Mouse (Mus musculus): ENCODE results near the gene Gm49395. TPM values are rescaled to one million over a fixed set of nuclear protein-coding genes. Genes with fewer than 3 reads are reported as not detected.

Gm49395 gene
- polyA plus RNA-seq, 1 experiment from 2014 or later: 2.7 TPM

GRCm38 (mm10) chr13:115072386-115072785 lies 29.3 kb downstream of the Gm49395 start:
- no peaks in the 10 kb centered on the region for H3K4me1 ChIP-seq
- H3K36me3 ChIP-seq (replicated peaks): no peaks in the 10 kb centered on the region
- H3K4me3 ChIP-seq: no peak overlapping the region
- H3K27ac ChIP-seq (replicated peaks): no peak overlapping the region
- H3K27me3 ChIP-seq (replicated peaks; ENCODE audit: low read depth, poor library complexity, severe bottlenecking): no peaks in the 10 kb centered on the region
- WGBS: 92% methylated on average over 6 of the region's 6 CpGs
- H3K9me3 ChIP-seq: no peaks in the 10 kb centered on the region
- no peak for DNase-seq (ENCODE audit: low spot score)

GRCm38 (mm10) chr13:115071431-115071830 lies 30.3 kb downstream of the Gm49395 start:
- DNase-seq (ENCODE audit: low spot score): no peak
- WGBS: 89% methylated on average over 3 of the region's 3 CpGs
- no peaks in the 10 kb centered on the region for H3K9me3 ChIP-seq
- no peak overlapping the region for H3K27ac ChIP-seq (replicated peaks)
- H3K27me3 ChIP-seq (replicated peaks; ENCODE audit: low read depth, poor library complexity, severe bottlenecking): no peaks in the 10 kb centered on the region
- no peaks in the 10 kb centered on the region for H3K4me1 ChIP-seq
- H3K36me3 ChIP-seq (replicated peaks): no peaks in the 10 kb centered on the region
- H3K4me3 ChIP-seq: no peak overlapping the region

GRCm38 (mm10) chr13:115067968-115068330 lies 33.8 kb downstream of the Gm49395 start:
- DNase-seq (ENCODE audit: low spot score): no peak
- Histone ChIP-seq H3K9me3 (no peaks in the 10 kb centered on the region), H3K36me3 (replicated peaks) (no peaks in the 10 kb centered on the region), H3K4me1 (no peaks in the 10 kb centered on the region), H3K4me3 (no peak overlapping the region), H3K27ac (replicated peaks) (no peak overlapping the region), H3K27me3 (replicated peaks; ENCODE audit: low read depth, poor library complexity, severe bottlenecking) (no peaks in the 10 kb centered on the region)
- 91% methylated on average over 1 of the region's 1 CpGs for WGBS

- DNase-seq (ENCODE audit: low spot score): no peak
These were observed 34.3 kb downstream of the Gm49395 start for GRCm38 (mm10) chr13:115067324-115067967.

GRCm38 (mm10) chr13:115057555-115057954 lies 44.2 kb downstream of the Gm49395 start:
- Histone ChIP-seq H3K4me3 (no peak overlapping the region), H3K9me3 (no peaks in the 10 kb centered on the region), H3K27me3 (replicated peaks; ENCODE audit: low read depth, poor library complexity, severe bottlenecking) (no peaks in the 10 kb centered on the region), H3K36me3 (replicated peaks) (no peaks in the 10 kb centered on the region), H3K4me1 (0 out of 2 replicates have a peak, but pooled peaks cover 2% of the 10 kb centered on the region), H3K27ac (replicated peaks) (no peak overlapping the region)
- no peak for DNase-seq (ENCODE audit: low spot score)
- WGBS: 87% methylated on average over 5 of the region's 5 CpGs

More at GRCm38 (mm10) chr13:115067324-115067967, 34.3 kb downstream of the Gm49395 start:
- Histone ChIP-seq H3K4me1 (no peaks in the 10 kb centered on the region), H3K36me3 (replicated peaks) (no peaks in the 10 kb centered on the region), H3K9me3 (no peaks in the 10 kb centered on the region), H3K27me3 (replicated peaks; ENCODE audit: low read depth, poor library complexity, severe bottlenecking) (no peaks in the 10 kb centered on the region), H3K4me3 (no peak overlapping the region), H3K27ac (replicated peaks) (no peak overlapping the region)
- 90% methylated on average over 4 of the region's 4 CpGs for WGBS

GRCm38 (mm10) chr13:115054783-115055182 lies 46.9 kb downstream of the Gm49395 start:
- Histone ChIP-seq H3K9me3 (no peaks in the 10 kb centered on the region), H3K27me3 (replicated peaks; ENCODE audit: low read depth, poor library complexity, severe bottlenecking) (no peaks in the 10 kb centered on the region), H3K4me1 (0 out of 2 replicates have a peak, but pooled peaks cover 2% of the 10 kb centered on the region), H3K36me3 (replicated peaks) (no peaks in the 10 kb centered on the region), H3K4me3 (no peak overlapping the region), H3K27ac (replicated peaks) (no peak overlapping the region)
- DNase-seq (ENCODE audit: low spot score): no peak
- WGBS: 66% methylated on average over 9 of the region's 9 CpGs

GRCm38 (mm10) chr13:115052568-115052967 lies 49.2 kb downstream of the Gm49395 start:
- no peaks in the 10 kb centered on the region for H3K27me3 ChIP-seq (replicated peaks; ENCODE audit: low read depth, poor library complexity, severe bottlenecking)

GRCm38 (mm10) chr13:115050660-115051559 lies 50.8 kb downstream of the Gm49395 start:
- Histone ChIP-seq H3K27ac (replicated peaks) (no peak overlapping the region), H3K9me3 (no peaks in the 10 kb centered on the region), H3K4me3 (no peak overlapping the region), H3K4me1 (0 out of 2 replicates have a peak, but pooled peaks cover 2% of the 10 kb centered on the region), H3K27me3 (replicated peaks; ENCODE audit: low read depth, poor library complexity, severe bottlenecking) (no peaks in the 10 kb centered on the region), H3K36me3 (replicated peaks) (no peaks in the 10 kb centered on the region)
- DNase-seq (ENCODE audit: low spot score): no peak
- 90% methylated on average over 13 of the region's 13 CpGs for WGBS

More at GRCm38 (mm10) chr13:115052568-115052967, 49.2 kb downstream of the Gm49395 start:
- Histone ChIP-seq H3K27ac (replicated peaks) (no peak overlapping the region), H3K4me3 (no peak overlapping the region), H3K4me1 (0 out of 2 replicates have a peak, but pooled peaks cover 2% of the 10 kb centered on the region), H3K36me3 (replicated peaks) (no peaks in the 10 kb centered on the region), H3K9me3 (no peaks in the 10 kb centered on the region)
- 87% methylated on average over 7 of the region's 7 CpGs for WGBS
- no peak for DNase-seq (ENCODE audit: low spot score)

- no peak overlapping the region for H3K27ac ChIP-seq (replicated peaks)
- H3K4me3 ChIP-seq: no peak overlapping the region
- no peaks in the 10 kb centered on the region for H3K4me1 ChIP-seq
- H3K9me3 ChIP-seq: no peaks in the 10 kb centered on the region
- no peak for DNase-seq (ENCODE audit: low spot score)
- 68% methylated on average over 2 of the region's 2 CpGs for WGBS
- H3K27me3 ChIP-seq (replicated peaks; ENCODE audit: low read depth, poor library complexity, severe bottlenecking): no peaks in the 10 kb centered on the region
- H3K36me3 ChIP-seq (replicated peaks): no peaks in the 10 kb centered on the region
These were observed 59.1 kb downstream of the Gm49395 start for GRCm38 (mm10) chr13:115042652-115043051.

- H3K27me3 ChIP-seq (replicated peaks; ENCODE audit: low read depth, poor library complexity, severe bottlenecking): no peaks in the 10 kb centered on the region
- no peaks in the 10 kb centered on the region for H3K4me1 ChIP-seq
- no peak overlapping the region for H3K4me3 ChIP-seq
- no peaks in the 10 kb centered on the region for H3K36me3 ChIP-seq (replicated peaks)
- DNase-seq (ENCODE audit: low spot score): no peak
- no peak overlapping the region for H3K27ac ChIP-seq (replicated peaks)
- no peaks in the 10 kb centered on the region for H3K9me3 ChIP-seq
- 87% methylated on average over 4 of the region's 4 CpGs for WGBS
These were observed 64.4 kb downstream of the Gm49395 start for GRCm38 (mm10) chr13:115037304-115037703.

GRCm38 (mm10) chr13:115035387-115035786 lies 66.3 kb downstream of the Gm49395 start:
- no peak for DNase-seq (ENCODE audit: low spot score)
- no peaks in the 10 kb centered on the region for H3K36me3 ChIP-seq (replicated peaks)
- no peaks in the 10 kb centered on the region for H3K9me3 ChIP-seq
- H3K4me1 ChIP-seq: no peaks in the 10 kb centered on the region
- H3K27ac ChIP-seq (replicated peaks): no peak overlapping the region
- WGBS: 63% methylated on average over 8 of the region's 8 CpGs
- no peak overlapping the region for H3K4me3 ChIP-seq
- H3K27me3 ChIP-seq (replicated peaks; ENCODE audit: low read depth, poor library complexity, severe bottlenecking): no peaks in the 10 kb centered on the region

GRCm38 (mm10) chr13:115033135-115033534 lies 68.6 kb downstream of the Gm49395 start:
- WGBS: 84% methylated on average over 2 of the region's 2 CpGs
- Histone ChIP-seq H3K27me3 (replicated peaks; ENCODE audit: low read depth, poor library complexity, severe bottlenecking) (no peaks in the 10 kb centered on the region), H3K27ac (replicated peaks) (no peak overlapping the region), H3K36me3 (replicated peaks) (no peaks in the 10 kb centered on the region), H3K4me1 (no peaks in the 10 kb centered on the region), H3K4me3 (no peak overlapping the region), H3K9me3 (no peaks in the 10 kb centered on the region)
- no peak for DNase-seq (ENCODE audit: low spot score)
